Mouse (Mus musculus): ENCODE results near the gene Car2.

The Car2 gene

DNA sequence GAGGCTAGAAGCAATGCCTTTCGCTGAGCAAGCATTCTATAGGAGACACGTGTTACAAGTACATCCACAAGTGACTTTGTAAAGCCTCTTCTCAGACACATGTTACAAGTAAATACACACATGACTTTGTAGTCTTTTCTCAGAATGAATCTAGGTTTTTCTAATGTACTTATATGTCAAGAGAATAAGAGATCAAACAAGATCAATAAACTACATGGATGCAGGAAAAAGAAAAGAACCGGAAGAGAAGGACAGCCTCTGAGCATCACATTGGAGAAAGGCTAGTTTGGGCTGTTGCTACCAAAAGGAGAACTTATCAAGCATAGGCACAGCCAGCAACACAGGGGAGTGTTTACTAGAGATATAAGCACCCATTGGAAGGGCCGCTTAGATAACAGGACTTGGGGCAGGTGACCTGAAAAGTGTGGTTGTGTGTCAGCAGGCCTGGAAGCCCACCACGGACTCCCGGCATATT lies 7.3 kb upstream of the Car2 start:
- no peak for DNase-seq (ENCODE audit: low read depth, low spot score)

- no peak for DNase-seq (ENCODE audit: low read depth, low spot score)
Measured at GRCm38 (mm10) chr3:14879293-14879692, 6.8 kb upstream of the Car2 start.

DNA sequence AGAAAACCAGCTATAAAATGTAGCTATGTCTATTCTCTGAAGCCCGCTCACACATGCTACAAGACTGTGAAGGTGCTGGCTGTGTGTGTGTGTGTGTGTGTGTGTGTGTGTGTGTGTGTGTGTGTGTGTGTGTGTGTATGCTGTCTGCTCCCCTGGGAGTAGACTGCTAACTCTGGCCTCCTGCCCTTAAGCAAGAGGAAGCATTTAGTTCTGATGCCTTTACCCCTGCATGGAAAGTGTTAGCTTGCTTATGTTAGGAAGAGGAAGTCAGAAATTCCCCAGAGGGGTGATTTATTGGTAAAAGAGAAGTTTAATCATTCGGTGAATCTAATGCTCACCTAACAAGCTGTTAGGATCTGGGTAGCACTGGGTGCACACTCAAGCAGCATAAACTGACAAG lies 5.8 kb upstream of the Car2 start:
- no peak for DNase-seq (ENCODE audit: low read depth, low spot score)

DNA sequence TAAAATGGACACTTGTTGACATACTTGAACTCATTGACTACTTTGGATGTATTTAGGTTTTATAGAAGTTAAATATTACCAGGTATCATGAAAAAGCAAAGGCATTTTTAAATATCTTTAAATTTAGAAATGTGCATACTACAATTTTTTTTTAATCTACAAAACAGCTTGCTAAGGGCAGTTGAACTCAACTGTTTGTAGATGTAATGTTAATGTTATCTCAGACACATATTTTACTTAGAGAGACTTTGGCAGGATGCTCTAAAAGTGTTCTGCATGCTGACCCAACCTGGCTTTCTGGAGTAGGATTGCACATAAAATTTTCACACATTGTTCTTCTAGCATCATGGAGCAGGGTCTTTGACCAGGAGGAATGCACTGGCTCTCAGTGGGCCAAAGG lies 4.1 kb upstream of the Car2 start:
- DNase-seq (ENCODE audit: low read depth, low spot score) = no peak

GRCm38 (mm10) chr3:14882756-14883155 lies 3.3 kb upstream of the Car2 start:
- DNase-seq (ENCODE audit: low read depth, low spot score) = no peak

GRCm38 (mm10) chr3:14884826-14885225 lies 1.2 kb upstream of the Car2 start:
- DNase-seq (ENCODE audit: low read depth, low spot score) = no peak

DNA sequence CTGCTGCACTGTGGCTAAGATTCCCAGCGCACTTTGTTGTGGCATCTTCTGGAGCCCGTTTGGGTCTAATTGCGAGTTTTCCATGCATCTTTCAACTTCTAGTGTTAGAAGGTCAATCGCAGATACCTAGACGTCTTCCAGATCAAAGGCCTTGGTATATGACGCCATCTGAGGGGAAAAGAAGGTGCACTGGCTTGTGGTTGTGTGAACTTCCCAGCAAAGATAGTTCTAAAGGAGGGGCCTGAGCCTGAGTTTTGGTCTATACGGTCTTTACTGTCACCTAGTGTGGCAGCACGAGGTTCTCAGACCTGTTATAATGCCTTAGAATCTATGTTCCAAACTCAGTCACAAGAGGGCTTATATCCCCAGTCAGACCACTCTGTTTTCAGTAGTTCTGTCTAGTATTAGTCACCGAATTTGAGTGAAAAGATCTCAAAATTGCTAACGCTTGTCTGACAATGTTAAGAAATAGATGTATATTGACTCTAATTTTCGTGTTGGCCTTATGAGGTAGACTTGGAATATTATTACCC lies 1.1 kb downstream of the Car2 start:
- no peak for DNase-seq (ENCODE audit: low read depth, low spot score)

DNA sequence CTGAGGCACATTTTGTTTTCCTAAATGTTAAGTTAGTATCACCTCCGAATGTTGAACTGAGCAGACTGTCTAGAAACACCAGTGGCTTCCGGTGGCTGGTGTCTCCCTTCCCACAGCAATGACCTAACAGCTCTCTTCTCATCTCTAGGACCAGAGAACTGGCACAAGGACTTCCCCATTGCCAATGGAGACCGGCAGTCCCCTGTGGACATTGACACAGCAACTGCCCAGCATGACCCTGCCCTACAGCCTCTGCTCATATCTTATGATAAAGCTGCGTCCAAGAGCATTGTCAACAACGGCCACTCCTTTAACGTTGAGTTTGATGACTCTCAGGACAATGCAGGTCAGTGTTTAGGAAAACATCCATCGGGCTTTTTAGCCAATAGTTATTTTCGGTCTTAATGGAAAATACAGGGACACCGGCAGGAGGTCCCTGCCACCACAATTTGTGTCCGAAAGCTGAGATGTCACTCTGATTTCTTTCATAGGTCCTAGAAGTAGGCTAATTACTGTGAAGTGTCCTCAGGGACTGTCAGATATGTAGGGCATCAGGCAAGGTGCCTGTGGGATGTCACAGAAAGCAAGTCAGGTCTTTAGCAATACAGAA lies 1.7 kb downstream of the Car2 start:
- DNase-seq (ENCODE audit: low read depth, low spot score) = no peak

DNA sequence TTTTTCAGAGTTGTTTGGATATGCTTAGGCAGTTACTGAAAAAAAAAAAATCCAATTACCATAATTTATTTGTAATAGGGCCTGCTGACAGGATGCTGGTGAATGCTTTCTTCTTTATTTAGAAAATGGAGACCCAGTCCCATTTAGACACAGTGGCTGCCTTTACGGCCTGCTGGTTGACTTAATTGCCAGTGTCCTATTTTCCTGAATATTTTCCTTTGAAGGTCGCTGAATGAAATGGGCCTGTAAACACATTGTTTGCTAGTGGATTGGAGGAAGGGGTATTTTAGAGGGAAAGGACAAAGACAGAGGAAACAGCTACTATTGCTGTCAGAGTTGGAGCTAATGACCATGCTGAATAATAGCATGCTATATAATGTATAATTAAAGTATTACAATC lies 2.5 kb downstream of the Car2 start:
- no peak for DNase-seq (ENCODE audit: low read depth, low spot score)

- DNase-seq (ENCODE audit: low read depth, low spot score) = no peak
Measured at GRCm38 (mm10) chr3:14889085-14889484, 3.0 kb downstream of the Car2 start.

DNA sequence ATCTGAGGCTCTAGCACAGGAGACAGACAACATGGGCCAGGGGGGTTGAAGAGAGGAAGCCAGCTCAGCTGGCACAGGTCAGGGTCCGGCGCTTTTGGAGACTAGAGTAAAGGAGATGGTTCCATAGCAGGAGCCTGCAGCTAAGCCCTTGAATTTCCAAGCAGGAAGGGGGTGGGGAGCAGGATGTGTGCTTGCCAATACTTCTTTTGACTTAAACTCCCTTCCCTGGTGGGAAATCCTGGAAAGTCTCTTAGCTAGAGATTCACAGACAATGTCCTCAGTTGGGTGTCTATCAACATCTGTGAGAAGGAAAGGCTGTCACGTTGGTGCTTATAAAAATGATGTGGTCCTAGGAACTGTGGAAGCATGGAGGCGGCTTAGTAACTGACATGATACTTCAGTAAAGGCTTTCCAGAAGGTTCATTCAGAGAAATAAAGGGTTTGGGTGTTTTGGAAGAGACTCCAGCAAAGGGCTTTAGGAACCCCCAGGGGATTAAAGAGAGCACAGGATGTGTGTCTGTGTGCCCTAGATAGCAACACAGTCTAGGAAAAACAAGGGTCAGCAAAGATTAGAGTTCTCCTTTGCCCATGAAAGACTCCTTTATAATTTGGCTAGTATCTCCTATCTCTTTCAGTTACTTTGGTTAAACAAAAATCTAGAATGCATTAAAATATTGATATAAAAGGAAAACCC lies 3.8 kb downstream of the Car2 start:
- DNase-seq (ENCODE audit: low read depth, low spot score) = no peak

- DNase-seq (ENCODE audit: low read depth, low spot score) = no peak
Measured at GRCm38 (mm10) chr3:14892991-14893390, 6.9 kb downstream of the Car2 start.

DNA sequence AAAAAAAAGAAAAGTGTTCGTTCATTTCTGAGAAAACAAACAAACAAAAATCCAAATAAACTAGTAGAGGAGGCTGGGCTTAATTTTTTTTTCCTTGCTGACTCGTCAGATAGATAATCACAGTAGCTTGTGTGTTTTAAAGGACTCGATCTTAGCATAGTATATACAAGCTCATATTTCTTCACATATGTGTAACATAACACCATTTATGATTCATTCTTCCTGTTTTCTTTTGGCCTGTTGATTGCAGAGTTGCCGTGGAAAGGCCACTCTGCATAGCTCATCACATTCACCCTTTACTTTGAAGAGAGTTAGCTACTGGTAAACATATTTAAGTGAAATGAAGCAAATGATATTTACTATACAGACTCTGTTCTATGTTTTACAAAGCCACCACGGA lies 7.6 kb downstream of the Car2 start:
- DNase-seq (ENCODE audit: low read depth, low spot score) = no peak

DNA sequence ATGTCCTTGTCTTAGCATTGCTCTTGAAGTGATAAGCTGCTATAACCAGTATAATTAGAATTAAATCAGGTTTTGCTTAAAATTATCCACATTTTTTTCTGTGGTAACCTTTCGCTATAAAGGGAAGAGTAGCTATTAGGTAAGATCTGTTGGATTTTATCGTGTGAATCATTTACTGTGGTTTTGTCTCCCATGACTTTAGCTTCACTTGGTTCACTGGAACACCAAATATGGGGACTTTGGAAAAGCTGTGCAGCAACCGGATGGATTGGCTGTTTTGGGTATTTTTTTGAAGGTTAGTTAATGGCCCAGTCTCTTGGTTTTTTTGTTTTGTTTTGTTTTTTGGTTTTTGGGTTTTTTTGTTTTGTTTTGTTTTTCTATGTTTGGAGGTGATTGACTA lies 9.3 kb downstream of the Car2 start:
- no peak for DNase-seq (ENCODE audit: low read depth, low spot score)

GRCm38 (mm10) chr3:14897770-14898169 lies 11.7 kb downstream of the Car2 start:
- no peak for DNase-seq (ENCODE audit: low read depth, low spot score)

DNA sequence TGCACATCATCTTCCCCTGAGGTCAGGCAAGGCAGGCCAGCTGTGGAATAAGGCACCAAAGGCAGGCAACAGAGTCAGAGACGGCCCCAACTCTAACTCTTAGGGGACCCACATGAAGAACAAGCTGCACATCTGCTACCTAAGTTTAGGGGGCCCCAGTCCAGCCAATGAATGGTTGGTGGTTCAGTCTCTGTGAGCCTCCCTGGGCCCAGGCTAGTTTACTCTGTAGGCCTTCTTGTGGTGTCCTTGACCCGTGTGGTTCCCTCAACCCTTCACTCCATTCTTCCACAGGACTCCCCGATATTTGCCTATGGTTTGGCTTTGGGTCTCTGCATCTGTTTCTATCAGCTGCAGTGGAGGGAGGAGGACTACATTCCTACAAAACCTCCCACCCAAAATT lies 17.3 kb downstream of the Car2 start:
- no peak for DNase-seq (ENCODE audit: low read depth, low spot score)

GRCm38 (mm10) chr3:14904165-14904564 lies 18.1 kb downstream of the Car2 start:
- no peak for DNase-seq (ENCODE audit: low read depth, low spot score)

DNA sequence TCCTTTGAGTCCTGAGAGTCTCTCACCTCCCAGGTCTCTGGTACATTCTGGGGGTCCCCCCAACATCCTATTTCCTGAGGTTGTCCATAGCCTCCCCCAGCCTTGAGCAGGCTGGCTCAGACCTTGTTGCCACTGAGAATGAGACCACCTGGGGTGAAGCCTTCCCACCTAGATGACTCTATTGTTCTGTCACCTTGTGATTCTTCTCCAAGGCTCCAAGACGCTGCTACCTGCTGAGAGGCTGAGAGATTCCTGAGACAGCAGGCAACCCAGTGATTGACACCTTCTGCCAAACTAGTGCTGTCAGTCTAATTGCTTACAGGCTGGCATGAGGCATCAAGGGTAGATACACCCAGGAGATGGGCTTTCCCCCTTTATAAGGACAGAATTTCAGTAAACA lies 21.2 kb downstream of the Car2 start:
- no peak for DNase-seq (ENCODE audit: low read depth, low spot score)

GRCm38 (mm10) chr3:14911992-14912582 lies 26.0 kb downstream of the Car2 start:
- no peak for DNase-seq (ENCODE audit: low read depth, low spot score)

GRCm38 (mm10) chr3:14913774-14914173 lies 27.7 kb downstream of the Car2 start:
- no peak for DNase-seq (ENCODE audit: low read depth, low spot score)

DNA sequence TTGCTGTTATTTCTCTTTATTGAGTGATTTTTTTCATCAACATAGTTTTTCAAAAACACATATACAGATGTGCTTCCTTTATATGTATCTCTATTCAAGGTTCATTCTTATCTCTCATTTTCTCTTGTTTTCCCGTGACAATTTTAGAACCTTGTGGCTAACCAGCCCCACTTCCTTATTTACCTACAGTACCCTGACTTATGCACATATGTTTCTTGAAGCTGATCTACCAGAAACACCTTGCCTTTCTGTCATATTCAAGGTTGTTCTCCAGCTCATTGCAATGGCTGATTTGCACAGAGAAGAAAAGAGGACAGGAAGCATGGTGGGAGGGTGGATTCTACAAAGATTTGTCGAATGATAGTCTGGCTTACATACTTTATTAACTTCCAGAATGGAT lies 29.3 kb downstream of the Car2 start:
- no peak for DNase-seq (ENCODE audit: low read depth, low spot score)

- no peak for DNase-seq (ENCODE audit: low read depth, low spot score)
Measured at GRCm38 (mm10) chr3:14917261-14917660, 31.2 kb downstream of the Car2 start.

DNA sequence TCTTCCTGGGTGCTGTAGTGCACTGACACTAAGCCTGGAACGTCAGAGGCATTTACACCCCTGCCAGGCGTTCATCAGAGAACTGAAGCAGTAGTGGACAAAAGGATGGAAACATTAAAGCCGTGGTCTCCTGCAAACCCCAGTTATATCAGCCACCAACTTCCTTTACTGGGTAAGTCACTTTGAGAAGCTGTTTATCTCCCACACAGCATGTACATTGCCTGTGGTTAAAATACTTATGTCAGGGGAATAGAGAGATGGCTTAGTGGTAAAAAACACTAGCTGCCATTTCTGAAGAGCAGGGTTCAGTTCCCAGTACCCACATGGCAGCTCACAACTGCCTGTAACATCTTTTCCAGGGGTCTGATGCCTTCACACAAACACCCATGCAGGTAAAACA lies 58.6 kb downstream of the Car2 start:
- no peak for DNase-seq (ENCODE audit: low read depth, low spot score)
